Mouse (Mus musculus) monocyte, adult 2 months (primary cell): ENCODE measurements around the gene Gm5127.

ENCODE experiments used
- DNase-seq, 2 experiments: peaks; one replicate each; pipeline ENCODE4 v3.0.0; 2022; ENCODE audit warnings: low spot score in 2 of 2, low read depth in 1 of 2

The Gm5127 gene

GRCm38 (mm10) chrX:106582886-106583285, at the start of gene Gm5127:
Gm5127 (plus strand) TSS chrX:106583186.
- DNase-seq, result no peak

DNA sequence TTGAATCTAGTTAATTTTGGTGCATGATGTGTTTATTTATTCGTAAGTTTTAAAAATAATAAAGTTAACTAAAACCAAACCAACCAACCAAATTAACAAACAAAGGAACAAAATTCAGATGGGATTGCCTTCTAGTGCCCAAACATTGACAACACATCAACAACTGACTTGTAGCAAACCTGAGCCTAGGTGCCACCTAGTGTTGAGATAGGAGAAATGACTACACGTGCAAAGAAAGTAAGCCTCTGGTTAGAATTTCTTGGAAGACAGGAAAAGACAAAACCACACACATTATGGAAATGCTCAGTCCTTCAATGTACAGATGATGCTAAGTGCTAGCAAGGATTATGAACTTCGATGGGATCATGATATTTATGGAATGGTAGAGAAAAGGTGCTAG, 46.6 kb upstream of the Gm5127 start:
- DNase-seq, result no peak

DNA sequence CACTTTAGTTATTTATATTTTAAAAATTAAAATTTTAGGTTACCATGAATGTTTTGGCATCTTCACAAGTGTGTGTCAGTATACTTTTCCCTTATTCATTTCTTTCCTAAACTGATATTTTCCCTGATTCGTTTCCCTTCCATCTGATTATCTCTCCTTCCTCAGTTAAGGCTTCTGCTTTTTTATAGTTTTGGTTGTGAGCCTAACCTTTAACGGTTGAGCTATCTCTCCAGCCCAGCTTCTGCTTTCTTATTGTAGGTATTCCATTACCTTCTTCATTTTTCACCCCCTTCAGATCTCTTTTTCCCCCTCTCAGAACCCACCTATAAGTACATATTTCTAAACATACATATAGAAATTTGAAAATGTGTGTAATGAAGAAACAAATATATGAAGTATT, 27.5 kb upstream of the Gm5127 start:
- no peak for DNase-seq

DNA sequence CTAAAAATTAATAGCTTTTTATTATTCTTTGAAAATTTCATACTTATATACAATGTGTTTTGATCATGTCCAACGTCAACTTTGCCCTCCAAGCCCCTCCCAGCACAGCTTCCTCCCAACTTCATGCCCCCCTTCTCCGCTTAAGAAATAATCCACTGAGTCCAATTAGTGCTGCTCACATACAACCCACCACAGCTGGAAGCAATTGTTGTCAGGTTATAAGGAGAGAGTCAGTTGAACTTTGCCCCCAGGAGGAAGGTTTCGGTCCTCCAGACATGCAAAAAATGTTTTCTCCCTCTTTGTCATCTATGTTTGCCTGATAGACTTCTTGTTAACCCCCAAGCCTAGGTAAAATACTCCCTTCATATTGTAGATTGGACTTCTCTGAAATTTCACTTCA, 4.0 kb upstream of the Gm5127 start:
- no peak for DNase-seq

DNA sequence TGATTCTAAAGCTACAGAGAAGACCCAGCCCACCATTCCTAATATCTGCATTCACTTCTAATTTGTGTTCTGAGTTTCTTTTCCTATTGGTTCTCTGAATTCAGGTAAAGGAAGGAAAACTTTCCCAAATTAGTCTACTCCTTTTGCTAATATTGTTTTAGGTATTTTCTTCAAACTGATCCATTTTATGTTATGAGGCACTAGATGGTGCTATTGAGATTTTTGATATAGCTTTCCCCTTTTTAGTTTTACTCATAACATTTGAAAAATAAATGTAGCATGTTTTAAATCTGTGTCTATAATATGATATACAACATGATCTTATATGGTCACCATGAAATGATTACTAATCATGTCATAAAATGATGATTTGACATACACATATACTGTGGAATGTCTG, 2.6 kb upstream of the Gm5127 start:
- DNase-seq, result no peak

GRCm38 (mm10) chrX:106582197-106582596, 789 bp upstream of the Gm5127 start:
- no peak for DNase-seq

DNA sequence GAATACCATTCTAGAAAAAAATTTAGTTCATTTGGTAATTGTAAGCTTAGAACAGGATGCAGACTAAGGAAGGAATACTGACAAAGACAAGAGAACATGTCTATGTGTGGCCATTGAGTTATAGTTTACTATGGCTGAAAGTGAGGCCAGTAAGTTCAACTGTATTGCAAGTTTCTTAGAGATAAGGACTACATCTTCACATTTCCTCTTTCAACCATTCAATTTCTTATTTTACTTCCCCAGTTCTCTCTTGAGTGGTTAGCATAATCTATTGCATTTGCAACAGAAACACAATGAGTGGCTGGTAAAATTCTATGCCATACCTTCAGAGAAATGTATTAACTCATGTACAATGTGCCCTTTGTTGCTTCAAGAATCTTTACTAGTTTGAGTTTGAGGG, 10.9 kb downstream of the Gm5127 start:
- no peak for DNase-seq

GRCm38 (mm10) chrX:106595904-106596303, 12.9 kb downstream of the Gm5127 start:
- DNase-seq, result no peak

DNA sequence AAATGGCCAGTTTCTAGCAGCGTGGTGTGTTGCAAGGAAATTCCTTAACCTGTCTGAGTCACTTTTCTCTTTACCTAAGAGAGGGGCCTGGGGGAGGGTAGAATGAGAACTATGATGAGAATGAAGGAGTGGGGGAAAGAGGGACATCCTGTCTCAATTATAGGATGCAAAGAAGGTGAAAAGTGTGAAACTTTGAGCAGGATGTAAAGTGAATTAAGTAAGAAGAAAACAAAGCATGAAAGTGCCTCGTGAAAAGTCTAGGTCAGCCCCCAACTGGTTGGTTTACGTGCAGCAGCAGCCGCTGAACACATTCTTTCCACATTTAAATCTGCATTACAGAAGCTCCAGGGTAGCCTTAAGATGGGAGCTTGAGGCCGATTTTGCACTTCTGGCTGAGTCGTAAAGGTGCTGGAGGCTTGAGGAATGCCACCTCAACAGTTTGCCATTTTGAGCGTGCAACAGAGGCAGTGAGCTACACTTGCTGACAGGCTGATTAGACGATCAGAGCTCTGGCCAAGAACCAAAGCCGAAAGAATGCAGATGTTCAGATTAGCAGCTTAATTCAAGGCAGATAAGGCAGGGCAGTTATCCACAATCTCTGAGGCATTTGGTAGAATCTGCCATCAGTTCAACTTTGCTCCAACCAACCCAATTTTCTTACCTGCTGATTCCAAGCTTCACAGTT, 19.7 kb downstream of the Gm5127 start:
- no peak for DNase-seq

- peak; percentile 7 to 8 for DNase-seq
Observed at GRCm38 (mm10) chrX:106603386-106603785, 20.4 kb downstream of the Gm5127 start, which contains the start of gene Cysltr1. Cysltr1 (minus strand) TSS chrX:106603679.

DNA sequence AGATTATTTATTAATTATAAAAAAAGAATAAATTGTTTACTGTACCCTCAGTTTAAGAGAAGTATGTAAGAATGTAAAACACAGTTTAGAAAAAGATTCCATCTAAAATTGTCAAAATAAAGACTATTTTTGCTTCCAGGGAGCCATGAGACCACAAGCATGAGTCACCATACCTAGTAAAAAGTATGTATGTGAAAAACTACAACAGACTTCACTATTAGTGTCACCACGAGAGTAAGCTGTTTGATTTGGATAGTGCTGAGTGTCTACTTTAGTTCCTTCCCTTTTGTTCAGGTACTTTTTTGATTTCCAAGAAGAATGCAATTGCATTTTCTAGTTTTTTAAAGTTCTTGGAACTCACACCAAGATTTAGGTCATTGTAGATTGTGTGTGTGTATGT, 39.5 kb downstream of the Gm5127 start:
- no peak for DNase-seq

DNA sequence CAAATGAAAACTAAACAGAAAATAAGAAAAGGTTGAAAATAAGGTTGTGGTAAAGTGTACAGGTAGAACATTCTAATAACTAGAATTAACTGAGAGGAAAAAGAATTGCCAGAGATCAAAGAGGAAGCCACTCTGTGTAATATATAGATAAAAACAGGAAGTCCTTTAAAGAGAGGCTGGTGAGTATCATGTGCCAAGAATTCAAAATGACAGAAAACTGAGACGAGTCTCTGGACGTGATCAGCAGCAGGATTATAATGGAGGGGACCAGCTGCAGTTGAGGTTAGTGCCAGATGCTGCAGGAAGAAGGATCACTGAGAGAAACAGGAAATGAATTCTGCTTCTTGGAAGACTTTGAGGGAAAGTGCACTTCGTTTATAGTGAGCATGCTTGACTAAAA, 40.7 kb downstream of the Gm5127 start:
- no peak for DNase-seq

DNA sequence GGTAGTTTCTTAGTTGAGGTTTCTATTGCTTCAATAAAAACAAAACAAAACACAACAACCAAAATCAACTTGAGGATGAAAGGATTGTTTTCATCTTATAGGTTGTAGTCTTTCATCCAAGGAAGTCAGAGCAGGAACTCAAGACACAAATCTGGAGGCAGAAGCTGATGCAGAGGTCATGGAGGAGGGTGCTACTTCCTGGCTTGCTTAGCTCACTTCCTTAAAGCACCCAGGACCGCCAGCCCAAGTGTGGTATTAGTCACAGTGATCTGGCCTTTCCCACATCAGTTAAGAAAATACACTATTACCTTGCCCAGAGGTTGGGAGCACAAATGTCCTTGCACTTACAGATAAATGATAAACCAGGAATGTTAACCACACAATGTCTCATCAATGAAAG, 45.5 kb downstream of the Gm5127 start:
- no peak for DNase-seq

- no peak for DNase-seq
Observed at GRCm38 (mm10) chrX:106633543-106633942, 50.6 kb downstream of the Gm5127 start.

DNA sequence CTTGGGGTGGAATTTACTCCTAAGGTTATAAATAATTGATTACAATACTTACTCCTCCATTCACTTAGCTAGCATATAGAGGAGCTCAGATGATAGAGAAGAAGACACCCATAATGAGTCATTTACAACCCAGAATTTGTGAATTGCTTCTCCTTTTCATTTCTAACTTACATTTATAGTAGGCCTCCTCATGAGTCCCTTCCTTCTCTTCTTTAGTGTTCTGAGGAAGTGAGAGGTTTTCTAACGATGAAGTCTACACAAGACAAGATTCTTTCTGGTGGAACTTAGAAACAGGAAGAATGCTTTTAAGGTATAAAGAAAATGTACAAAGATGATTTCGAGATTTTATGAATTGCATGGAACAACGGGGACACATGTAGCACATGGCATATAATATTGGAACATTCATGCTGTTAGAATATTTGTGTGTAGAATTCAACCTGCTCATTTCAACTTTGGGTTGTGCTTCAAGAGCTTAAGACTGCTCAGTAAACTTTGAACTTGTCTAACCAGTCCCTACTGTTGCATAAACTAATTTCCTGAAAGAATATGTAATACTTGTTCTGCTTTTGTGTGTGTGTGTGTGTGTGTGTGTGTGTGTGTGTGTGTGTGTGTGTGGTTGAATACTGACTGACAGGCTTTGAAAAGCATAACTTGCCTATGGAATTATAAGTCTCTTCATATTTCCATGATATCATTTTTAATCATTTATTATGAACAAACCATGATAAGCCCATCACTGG, 52.0 kb downstream of the Gm5127 start:
- no peak for DNase-seq

DNA sequence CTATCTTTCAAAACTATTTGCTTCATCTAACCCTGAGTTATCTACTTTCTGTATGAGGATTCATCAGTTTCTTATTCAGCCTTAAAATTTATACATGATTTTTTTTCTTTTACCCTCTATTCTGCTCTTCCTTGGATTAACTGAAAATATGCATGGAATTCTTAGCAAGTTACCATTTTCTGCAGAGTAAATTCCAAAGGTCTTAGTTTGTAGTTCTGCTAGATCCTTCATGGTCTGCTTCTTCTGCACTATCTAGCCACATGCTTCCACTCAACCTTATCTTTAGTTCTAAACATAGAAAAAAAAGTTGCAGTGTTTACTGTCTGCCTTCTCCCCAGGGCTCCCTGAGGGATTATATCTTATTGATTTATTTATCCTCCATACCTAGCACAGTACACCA, 79.1 kb downstream of the Gm5127 start:
- DNase-seq, result no peak

DNA sequence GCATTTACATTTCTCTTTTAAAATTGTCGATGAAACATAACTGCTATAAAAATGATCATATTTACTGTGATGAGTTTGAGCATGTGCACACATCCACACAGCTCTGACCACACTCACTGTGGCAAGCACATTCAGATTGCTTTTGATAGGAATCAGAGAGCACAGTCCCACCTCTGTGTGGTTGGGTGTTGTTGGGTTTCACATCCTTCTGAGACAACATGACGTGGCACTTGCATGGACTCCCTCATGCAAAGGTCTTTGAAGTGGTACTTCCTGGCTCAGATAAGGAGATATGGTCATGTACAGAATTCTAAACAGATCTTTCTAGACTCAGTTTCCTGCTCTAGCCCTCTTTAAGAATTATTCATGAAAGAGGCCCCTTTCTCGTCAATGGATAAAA, 121.6 kb downstream of the Gm5127 start:
- DNase-seq, result no peak

DNA sequence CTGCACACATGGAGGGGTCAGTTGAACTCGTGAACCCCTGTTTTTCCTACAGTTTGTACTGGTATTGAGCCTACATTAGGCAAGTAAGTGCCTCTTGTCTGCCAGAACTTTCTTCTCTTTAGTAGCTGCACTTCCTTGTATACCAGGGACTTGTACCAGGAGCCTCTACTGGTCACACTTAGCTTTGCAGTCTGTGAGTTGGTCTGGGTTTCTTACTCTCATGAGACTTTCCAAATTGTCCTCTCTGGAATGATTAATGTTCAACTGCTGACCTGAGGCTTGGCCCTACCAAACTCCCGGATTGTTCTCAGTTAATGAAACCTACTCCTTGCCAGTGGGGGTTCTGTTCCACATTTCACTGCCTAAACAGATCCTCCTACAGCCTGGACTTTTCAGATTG, 134.2 kb downstream of the Gm5127 start:
- no peak for DNase-seq

DNA sequence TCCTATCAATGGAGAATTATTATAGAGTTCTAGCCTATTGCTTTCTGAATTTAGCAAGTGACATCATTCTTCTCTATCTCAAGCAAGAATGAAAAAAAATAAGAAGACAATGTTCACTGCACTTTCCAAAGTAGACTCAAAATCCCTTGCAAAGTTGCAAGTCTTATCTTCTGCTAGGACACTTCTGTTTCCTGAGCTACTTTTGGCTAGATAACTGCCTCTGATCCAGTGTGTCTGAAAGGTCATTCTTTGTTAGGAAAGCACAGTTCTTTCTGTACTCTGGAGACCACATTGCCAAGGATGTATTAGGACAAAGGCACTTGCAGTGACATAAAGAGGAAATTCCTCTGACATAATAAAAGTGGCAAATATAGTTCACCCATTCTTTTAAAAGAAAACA, 159.3 kb downstream of the Gm5127 start:
- DNase-seq, result no peak

DNA sequence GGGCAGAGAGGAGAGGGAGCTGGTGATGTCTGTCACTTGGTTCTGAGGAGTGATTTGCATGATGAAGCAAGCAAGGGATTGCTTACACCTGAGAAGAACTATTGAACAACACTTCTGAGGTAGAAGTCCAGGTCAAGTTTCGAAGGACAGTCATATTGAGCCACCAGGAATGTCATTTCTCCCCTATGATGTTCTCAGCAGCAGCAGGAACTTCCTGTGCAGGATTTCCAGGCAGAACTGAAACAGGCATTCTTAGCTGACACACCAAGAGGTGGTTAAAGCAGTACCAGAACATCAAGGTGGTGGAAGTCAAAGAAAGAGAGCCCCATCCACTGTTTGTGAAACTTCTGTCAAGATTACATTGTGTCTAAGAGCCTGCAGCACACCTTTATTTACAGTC, 172.3 kb downstream of the Gm5127 start:
- DNase-seq, result no peak
